Mouse (Mus musculus): ENCODE results near the gene Fam189b. TPM values are rescaled to one million over a fixed set of nuclear protein-coding genes. Genes with fewer than 3 reads are reported as not detected.

The Fam189b gene
- total and polyA plus RNA-seq, 3 experiments: 3.9 to 18.0 (median 5.1) TPM

GRCm38 (mm10) chr3:89181749-89182500, 1.0 kb upstream of the Fam189b start:
- H3K36me3 ChIP-seq (ENCODE audit: control insufficient read depth, insufficient read depth, low read length): no peaks in the 10 kb centered on the region; the same call in 1 of the 2 replicates
- H3K27ac ChIP-seq: no peak overlapping the region
- no peak overlapping the region for H3K9ac ChIP-seq (ENCODE audit: low read depth, low read length)
- H3K4me3 ChIP-seq: no peak overlapping the region
- TF ChIP-seq CTCF (IDR thresholded peaks at IDR 0.05): no peak
- TF ChIP-seq POLR2A (IDR thresholded peaks at IDR 0.05; ENCODE audit: insufficient read depth, low read depth, low read length): no peak
- H3K4me1 ChIP-seq (ENCODE audit: control insufficient read depth, insufficient read depth, low read length): peaks cover 2% of the 10 kb centered on the region
- WGBS: 91% methylated on average over 27 of the region's 27 CpGs
- intact Hi-C loops (cut with DNase I): no loop called here
- H3K79me2 ChIP-seq (replicated peaks; ENCODE audit: control insufficient read depth, insufficient read depth, low read length): no peaks in the 10 kb centered on the region
- DNase-seq: peak in 1 of 2 experiments; percentile 18
- no peaks in the 10 kb centered on the region for H3K27me3 ChIP-seq (ENCODE audit: control insufficient read depth, insufficient read depth, low read length)

- Histone ChIP-seq H3K4me3 (peak overlapping the region; percentile 77), H3K9ac (ENCODE audit: low read depth, low read length) (no peak overlapping the region), H3K27ac (no peak overlapping the region)
Observed at GRCm38 (mm10) chr3:89182531-89183057, 349 bp upstream of the Fam189b start.

GRCm38 (mm10) chr3:89183959-89184315, 994 bp downstream of the Fam189b start:
- Histone ChIP-seq H3K79me2 (replicated peaks; ENCODE audit: control insufficient read depth, insufficient read depth, low read length) (no peaks in the 10 kb centered on the region), H3K36me3 (ENCODE audit: control insufficient read depth, insufficient read depth, low read length) (no peaks in the 10 kb centered on the region), H3K4me1 (ENCODE audit: control insufficient read depth, insufficient read depth, low read length) (no peaks in the 10 kb centered on the region), H3K4me3 (no peak overlapping the region), H3K27ac (no peak overlapping the region), H3K9ac (ENCODE audit: low read depth, low read length) (peak overlapping the region; percentile 61; the same call in 1 of the 2 replicates), H3K27me3 (ENCODE audit: control insufficient read depth, insufficient read depth, low read length) (no peaks in the 10 kb centered on the region)
- TF ChIP-seq CTCF (IDR thresholded peaks at IDR 0.05): no peak
- no peak for TF ChIP-seq EP300 (IDR thresholded peaks at IDR 0.05; ENCODE audit: insufficient read depth, low read depth, low read length)
- no peak for TF ChIP-seq POLR2A (IDR thresholded peaks at IDR 0.05; ENCODE audit: insufficient read depth, low read depth, low read length)
- WGBS: 76% methylated on average over 6 of the region's 6 CpGs
- no peak for DNase-seq
- intact Hi-C loops (cut with DNase I): no loop called here

More at GRCm38 (mm10) chr3:89182531-89183057, 349 bp upstream of the Fam189b start:
- Histone ChIP-seq H3K36me3 (ENCODE audit: control insufficient read depth, insufficient read depth, low read length) (no peaks in the 10 kb centered on the region; the same call in 1 of the 2 replicates), H3K79me2 (replicated peaks; ENCODE audit: control insufficient read depth, insufficient read depth, low read length) (no peaks in the 10 kb centered on the region), H3K4me1 (ENCODE audit: control insufficient read depth, insufficient read depth, low read length) (peaks cover 2% of the 10 kb centered on the region), H3K27me3 (ENCODE audit: control insufficient read depth, insufficient read depth, low read length) (no peaks in the 10 kb centered on the region)
- TF ChIP-seq CTCF (IDR thresholded peaks at IDR 0.05) (no peak), EP300 (IDR thresholded peaks at IDR 0.05; ENCODE audit: insufficient read depth, low read depth, low read length) (no peak), POLR2A (IDR thresholded peaks at IDR 0.05; ENCODE audit: insufficient read depth, low read depth, low read length) (no peak)
- DNase-seq: no peak
- intact Hi-C loops (cut with DNase I): no loop called here
- 45% methylated on average over 7 of the region's 7 CpGs for WGBS

GRCm38 (mm10) chr3:89187197-89187596, 4.3 kb downstream of the Fam189b start:
- no peaks in the 10 kb centered on the region for H3K27me3 ChIP-seq (ENCODE audit: control insufficient read depth, insufficient read depth, low read length)
- no peaks in the 10 kb centered on the region for H3K36me3 ChIP-seq (ENCODE audit: control insufficient read depth, insufficient read depth, low read length)
- no peak overlapping the region for H3K9ac ChIP-seq (ENCODE audit: low read depth, low read length)
- H3K79me2 ChIP-seq (replicated peaks; ENCODE audit: control insufficient read depth, insufficient read depth, low read length): no peaks in the 10 kb centered on the region
- intact Hi-C loops (cut with DNase I): no loop called here
- H3K4me1 ChIP-seq (ENCODE audit: control insufficient read depth, insufficient read depth, low read length): no peaks in the 10 kb centered on the region
- 63% methylated on average over 23 of the region's 23 CpGs for WGBS
- H3K27ac ChIP-seq: no peak overlapping the region
- H3K4me3 ChIP-seq: no peak overlapping the region
- DNase-seq: peak in 1 of 2 experiments; percentile 20
- TF ChIP-seq CTCF (IDR thresholded peaks at IDR 0.05): no peak
- TF ChIP-seq EP300 (IDR thresholded peaks at IDR 0.05; ENCODE audit: insufficient read depth, low read depth, low read length): no peak
- TF ChIP-seq POLR2A (IDR thresholded peaks at IDR 0.05; ENCODE audit: insufficient read depth, low read depth, low read length): no peak

GRCm38 (mm10) chr3:89187690-89188477, 4.9 kb downstream of the Fam189b start:
- TF ChIP-seq POLR2A (IDR thresholded peaks at IDR 0.05; ENCODE audit: insufficient read depth, low read depth, low read length) (no peak), CTCF (IDR thresholded peaks at IDR 0.05) (no peak), EP300 (IDR thresholded peaks at IDR 0.05; ENCODE audit: insufficient read depth, low read depth, low read length) (no peak)
- WGBS: 84% methylated on average over 18 of the region's 18 CpGs
- H3K27me3 ChIP-seq (ENCODE audit: control insufficient read depth, insufficient read depth, low read length): no peaks in the 10 kb centered on the region
- intact Hi-C loops (cut with DNase I): no loop called here
- H3K4me1 ChIP-seq (ENCODE audit: control insufficient read depth, insufficient read depth, low read length): no peaks in the 10 kb centered on the region
- no peaks in the 10 kb centered on the region for H3K36me3 ChIP-seq (ENCODE audit: control insufficient read depth, insufficient read depth, low read length)
- H3K9ac ChIP-seq (ENCODE audit: low read depth, low read length): no peak overlapping the region
- no peak overlapping the region for H3K27ac ChIP-seq
- no peak for DNase-seq
- H3K4me3 ChIP-seq: no peak overlapping the region
- H3K79me2 ChIP-seq (replicated peaks; ENCODE audit: control insufficient read depth, insufficient read depth, low read length): no peaks in the 10 kb centered on the region
